14 mouse cellular contexts compared by ENCODE assay signal in the genomic region with DNA sequence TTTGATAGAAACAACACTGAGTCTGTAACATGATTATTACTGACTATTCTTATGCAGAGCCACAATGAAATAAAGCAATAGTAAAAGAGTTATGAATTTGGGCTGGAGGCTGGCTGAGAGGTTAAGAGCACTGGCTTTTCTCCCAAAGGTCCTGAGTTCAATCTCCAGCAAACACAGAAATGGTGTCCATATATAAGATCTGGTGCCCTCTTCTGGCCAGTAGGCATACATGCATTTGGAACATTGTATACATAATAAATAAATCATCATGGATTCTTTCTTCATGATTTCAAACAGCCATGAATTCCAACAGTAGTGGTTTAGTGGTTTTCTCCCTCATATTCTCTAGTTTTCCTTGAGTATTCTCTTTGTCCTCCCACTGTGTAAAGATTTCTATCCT.
DNase-seq lines count a peak whose midpoint lies in the region; ATAC-seq and TF ChIP-seq lines count a peak whose summit lies in the region.
"Had no signal": no experiment of that assay in that cellular context is flagged by ENCODE, and none has a peak within 500 bp of the region (broad histone marks: within the 10 kb centered on the region; RNA-seq: fewer than 3 reads in every experiment).

No protein-coding gene starts in this region.

- H3K27me3 ChIP-seq in heart, adult 2 months (ENCODE audit: control insufficient read depth, insufficient read depth, low read length): no peaks in the 10 kb centered on the region
- H3K27me3 ChIP-seq in midbrain, embryonic 14.5 days (ENCODE audit: control insufficient read depth, insufficient read depth, low read length): no peaks in the 10 kb centered on the region
- no peaks in the 10 kb centered on the region for H3K27me3 ChIP-seq in midbrain, embryonic 11.5 days (ENCODE audit: control insufficient read depth, insufficient read depth, low read length)
- H3K27me3 ChIP-seq: midbrain, embryonic 13.5 days; neural tube, embryonic 13.5 days had no signal

- intact Hi-C loops in heart, adult 2 months (cut with DNase I): no loop called here
- intact Hi-C loops in left cerebral cortex, postnatal 25 days (cut with DNase I): no loop called here

- peak; percentile 40 for TF ChIP-seq CTCF in heart, adult 2 months (IDR thresholded peaks at IDR 0.05)
- TF ChIP-seq CTCF in brain, embryonic 14.5 days (IDR thresholded peaks at IDR 0.05; ENCODE audit: borderline replicate concordance, extremely low read depth, insufficient read depth, insufficient read length): peak; percentile 6; the same call in 1 of the 2 replicates

- TF ChIP-seq EP300 in heart, adult 2 months (IDR thresholded peaks at IDR 0.05; ENCODE audit: insufficient read depth, low read depth, low read length): no peak

- no peak overlapping the region for H3K27ac ChIP-seq in heart, adult 2 months
- H3K27ac ChIP-seq in midbrain, embryonic 14.5 days (replicated peaks; ENCODE audit: low read depth, low read length): no peak overlapping the region
- H3K27ac ChIP-seq in midbrain, embryonic 11.5 days (ENCODE audit: low read depth, low read length): no peak overlapping the region
- H3K27ac ChIP-seq: hindbrain, embryonic 14.5 days; limb, embryonic 10.5 days; midbrain, embryonic 13.5 days; neural tube, embryonic 13.5 days had no signal

- no peaks in the 10 kb centered on the region for H3K4me1 ChIP-seq in heart, adult 2 months (ENCODE audit: control insufficient read depth, insufficient read depth, low read length)
- no peaks in the 10 kb centered on the region for H3K4me1 ChIP-seq in midbrain, embryonic 14.5 days (ENCODE audit: control insufficient read depth, insufficient read depth, low read length)
- no peaks in the 10 kb centered on the region for H3K4me1 ChIP-seq in midbrain, embryonic 11.5 days (ENCODE audit: control insufficient read depth, insufficient read depth, low read length)
- H3K4me1 ChIP-seq: limb, embryonic 10.5 days; midbrain, embryonic 13.5 days; neural tube, embryonic 13.5 days had no signal

- no peak overlapping the region for H3K4me2 ChIP-seq in midbrain, embryonic 14.5 days (ENCODE audit: low read length)
- no peak overlapping the region for H3K4me2 ChIP-seq in midbrain, embryonic 11.5 days
- H3K4me2 ChIP-seq: hindbrain, embryonic 14.5 days; midbrain, embryonic 13.5 days; neural tube, embryonic 13.5 days had no signal

- no peak for DNase-seq in heart, adult 2 months
- no peak for DNase-seq in heart, adult 9 months (ENCODE audit: low spot score in 2 of 2)
- DNase-seq in midbrain, embryonic 14.5 days: peak; percentile 1
- DNase-seq in midbrain, embryonic 11.5 days (ENCODE audit: low spot score, missing footprints): no peak
- DNase-seq in brain, embryonic 14.5 days (ENCODE audit: low read depth): peak; percentile 2
- no peak for DNase-seq in left cerebral cortex, postnatal 25 days (ENCODE audit: low spot score in 2 of 2)
- DNase-seq in right cerebral cortex, postnatal 36 days (ENCODE audit: low spot score in 2 of 2): no peak
- DNase-seq: gastrocnemius, postnatal 36 days; kidney, postnatal 10 days; thymus, postnatal 14 days had no signal

- no peak overlapping the region for H3K4me3 ChIP-seq in heart, adult 2 months
- no peak overlapping the region for H3K4me3 ChIP-seq in midbrain, embryonic 14.5 days (replicated peaks; ENCODE audit: low read depth, low read length)
- H3K4me3 ChIP-seq in midbrain, embryonic 11.5 days (ENCODE audit: low read depth, low read length): no peak overlapping the region
- H3K4me3 ChIP-seq: limb, embryonic 10.5 days; midbrain, embryonic 13.5 days; neural tube, embryonic 13.5 days had no signal

- no peak overlapping the region for H3K9ac ChIP-seq in heart, adult 2 months (ENCODE audit: low read depth, low read length)
- H3K9ac ChIP-seq in midbrain, embryonic 14.5 days (replicated peaks; ENCODE audit: low read length): no peak overlapping the region
- no peak overlapping the region for H3K9ac ChIP-seq in midbrain, embryonic 11.5 days (ENCODE audit: low read length)
- H3K9ac ChIP-seq: hindbrain, embryonic 14.5 days; midbrain, embryonic 13.5 days; neural tube, embryonic 13.5 days had no signal

- no peak for TF ChIP-seq POLR2A in heart, adult 2 months (IDR thresholded peaks at IDR 0.05; ENCODE audit: insufficient read depth, low read depth, low read length)
- no peak for TF ChIP-seq POLR2A in brain, embryonic 14.5 days (IDR thresholded peaks at IDR 0.05; ENCODE audit: borderline replicate concordance, extremely low read depth, insufficient read depth, insufficient read length, poor library complexity, severe bottlenecking)

- peaks cover 5% of the 10 kb centered on the region for H3K9me3 ChIP-seq in midbrain, embryonic 14.5 days (ENCODE audit: control insufficient read depth, low read length)
- H3K9me3 ChIP-seq in midbrain, embryonic 11.5 days (ENCODE audit: control insufficient read depth, low read length): no peaks in the 10 kb centered on the region
- H3K9me3 ChIP-seq: limb, embryonic 10.5 days; midbrain, embryonic 13.5 days had no signal

- no peak for ATAC-seq in midbrain, embryonic 14.5 days (ENCODE audit: low FRiP score, low TSS enrichment)
- no peak for ATAC-seq in midbrain, embryonic 11.5 days (ENCODE audit: low FRiP score)
- ATAC-seq: midbrain, embryonic 13.5 days had no signal

- no peaks in the 10 kb centered on the region for H3K36me3 ChIP-seq in heart, adult 2 months (ENCODE audit: control insufficient read depth, insufficient read depth, low read length)
- H3K36me3 ChIP-seq in midbrain, embryonic 14.5 days (ENCODE audit: control insufficient read depth, insufficient read depth, low read length): no peaks in the 10 kb centered on the region
- no peaks in the 10 kb centered on the region for H3K36me3 ChIP-seq in midbrain, embryonic 11.5 days (ENCODE audit: control insufficient read depth, insufficient read depth, low read length)
- H3K36me3 ChIP-seq: limb, embryonic 10.5 days; midbrain, embryonic 13.5 days; neural tube, embryonic 13.5 days had no signal

- H3K79me2 ChIP-seq in heart, adult 2 months (replicated peaks; ENCODE audit: control insufficient read depth, insufficient read depth, low read length): no peaks in the 10 kb centered on the region

Comparison
In these comparisons a context has a peak if more than half of its experiments do, and no peak if none do; other contexts are left out.
1. DNase-seq: peak in midbrain, embryonic 14.5 days (single experiment) and brain, embryonic 14.5 days (single experiment); none in heart, adult 2 months (0 of 2), heart, adult 9 months (0 of 2), midbrain, embryonic 11.5 days (single experiment), left cerebral cortex, postnatal 25 days (0 of 2) and right cerebral cortex, postnatal 36 days (0 of 2).